Comparison of ENCODE assay signal across 11 mouse cellular contexts in the genomic region with DNA sequence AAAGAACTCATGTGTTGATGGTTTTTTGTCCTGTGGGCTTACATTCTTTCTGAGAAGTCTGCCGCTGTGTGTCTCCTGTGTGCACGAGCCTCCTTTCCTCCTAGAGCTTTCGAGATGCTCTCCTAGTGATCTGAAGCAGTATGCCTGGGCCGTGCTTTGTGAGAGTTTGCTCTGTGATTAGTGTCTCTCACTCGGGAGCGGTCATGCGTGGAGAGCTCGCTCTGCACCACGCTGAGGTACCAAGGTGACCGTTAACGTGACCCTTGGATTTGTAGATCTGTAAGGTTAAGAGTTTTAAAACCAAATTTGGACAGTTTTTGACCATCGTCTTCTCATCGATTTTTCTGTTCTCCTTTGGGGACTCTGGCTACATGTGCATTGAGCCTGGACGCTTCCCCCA.
"Had no signal": no experiment of that assay in that cellular context is flagged by ENCODE, and none has a peak within 500 bp of the region (broad histone marks: within the 10 kb centered on the region; RNA-seq: fewer than 3 reads in every experiment).

No protein-coding gene starts in this region.

- H3K4me1 ChIP-seq: stomach, embryonic 15.5 days had no signal

- H3K4me3 ChIP-seq: hindbrain, embryonic 15.5 days; limb, embryonic 13.5 days; myocyte; neural tube, embryonic 15.5 days; stomach, embryonic 15.5 days had no signal

- H3K9me3 ChIP-seq: hindbrain, embryonic 15.5 days; limb, embryonic 13.5 days; neural tube, embryonic 15.5 days; stomach, embryonic 15.5 days had no signal

- H3K9ac ChIP-seq: hindbrain, embryonic 15.5 days; limb, embryonic 13.5 days; liver, embryonic 14.5 days; neural tube, embryonic 15.5 days; stomach, embryonic 15.5 days had no signal

- H3K36me3 ChIP-seq: hindbrain, embryonic 15.5 days; neural tube, embryonic 15.5 days; stomach, embryonic 15.5 days had no signal

- H3K4me2 ChIP-seq: hindbrain, embryonic 15.5 days; limb, embryonic 13.5 days; neural tube, embryonic 15.5 days; stomach, embryonic 15.5 days had no signal

- H3K27ac ChIP-seq: hindbrain, embryonic 15.5 days; limb, embryonic 13.5 days; liver, embryonic 14.5 days; neural tube, embryonic 15.5 days; stomach, embryonic 15.5 days had no signal

- DNase-seq: left cerebral cortex, postnatal 4 days; lung, adult 18-20 months; right cerebral cortex, postnatal 4 days; thymus, adult 2 months; thymus, postnatal 25 days had no signal

- H3K27me3 ChIP-seq: hindbrain, embryonic 15.5 days; limb, embryonic 13.5 days; neural tube, embryonic 15.5 days; stomach, embryonic 15.5 days had no signal
